Mouse (Mus musculus) embryonic facial prominence, embryonic 14.5 days (tissue): ENCODE results near the gene Cnot1. TPM values are rescaled to one million over a fixed set of nuclear protein-coding genes. Genes with fewer than 3 reads are reported as not detected.

ENCODE experiments used
- ATAC-seq: fragments of 200-750 bp; cut with Nextera tagmentation; 2 replicates; pipeline ENCODE4 v1.8.0; 2017; ENCODE audit warnings: low read depth, moderate number of reproducible peaks, moderate TSS enrichment
- DNase-seq: peaks from one replicate; pipeline ENCODE4 v3.0.0-alpha.2; 2015; ENCODE audit warnings: low spot score
- H3K27ac ChIP-seq: fragments of 300-500 bp; sonication (generic); replicated peaks from 2 replicates; pipeline ENCODE4 v1.5.1; 2014; ENCODE audit warnings: low read depth, mild to moderate bottlenecking, low read length, moderate library complexity
- H3K27me3 ChIP-seq: fragments of 300-500 bp; sonication (generic); replicated peaks from 2 replicates; pipeline ENCODE4 v1.6.1; 2014; ENCODE audit warnings: low read length; ENCODE audit not compliant: control insufficient read depth, insufficient read depth
- H3K36me3 ChIP-seq: fragments of 300-500 bp; sonication (generic); 2 replicates; pipeline ENCODE4 v1.6.1; 2014; ENCODE audit warnings: low read length, mixed read lengths; ENCODE audit not compliant: control insufficient read depth, insufficient read depth
- H3K4me1 ChIP-seq: fragments of 300-500 bp; sonication (generic); 2 replicates; pipeline ENCODE4 v1.6.1; 2014; ENCODE audit warnings: antibody characterized with exemption, low read length; ENCODE audit not compliant: control insufficient read depth, insufficient read depth
- H3K4me2 ChIP-seq: fragments of 300-500 bp; sonication (generic); 2 replicates; pipeline ENCODE4 v1.6.1; 2014; ENCODE audit warnings: low read depth, mild to moderate bottlenecking, low read length, moderate library complexity, mixed read lengths
- H3K4me3 ChIP-seq: fragments of 300-500 bp; sonication (generic); 2 replicates; pipeline ENCODE4 v1.5.1; 2014; ENCODE audit warnings: low read depth, mild to moderate bottlenecking, low read length
- H3K9ac ChIP-seq: fragments of 300-500 bp; sonication (generic); 2 replicates; pipeline ENCODE4 v1.6.1; 2014; ENCODE audit warnings: low read depth, mild to moderate bottlenecking, low read length, moderate library complexity, mixed read lengths
- H3K9me3 ChIP-seq: fragments of 300-500 bp; sonication (generic); 2 replicates; pipeline ENCODE4 v1.6.1; 2016; ENCODE audit warnings: low read length; ENCODE audit not compliant: control insufficient read depth
- WGBS: fragments of 180-500 bp; shearing (Covaris S2); extraction: QIAGEN DNeasy Blood & Tissue Kit; methylation state at CpG from one replicate; pipeline ENCODE4 v1.1.7; 2014; 5-methylcytosine and 5-hydroxymethylcytosine counted together
- polyA plus RNA-seq: library from polyadenylated mRNA; unstranded; fragments of >200 nt; fragmentation: Nextera tagmentation; extraction: Ambion mirVana; gene quantifications from 2 replicates; pipeline ENCODE4 v1.2.1, GENCODE M21; 2014

Cnot1 gene
- polyA plus RNA-seq, 1 experiment from 2014 or later: 75.4 TPM

DNA sequence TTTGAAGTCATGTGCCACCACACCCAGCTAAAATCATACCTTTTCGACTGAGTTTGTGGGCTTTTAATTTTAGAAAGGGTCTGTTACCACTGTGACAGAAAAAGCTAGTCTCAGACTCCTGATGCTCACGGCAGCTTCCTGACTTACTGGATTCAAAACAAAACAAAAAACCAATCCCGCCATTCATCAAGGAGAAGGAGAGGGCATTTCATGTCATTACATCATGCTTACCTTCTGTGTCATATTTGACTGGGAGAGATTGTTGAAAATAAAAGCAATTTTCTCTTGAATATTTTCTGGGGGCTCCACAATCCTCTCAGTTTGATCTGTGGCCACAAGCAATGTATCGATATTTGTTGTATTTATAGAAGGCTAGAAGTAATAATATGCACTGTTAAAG is 59.2 kb downstream of the Cnot1 start:
- no peak overlapping the region for H3K4me3 ChIP-seq
- no peak for DNase-seq
- 91% methylated on average over 4 of the region's 4 CpGs for WGBS
- no peaks in the 10 kb centered on the region for H3K27me3 ChIP-seq
- no peaks in the 10 kb centered on the region for H3K9me3 ChIP-seq
- H3K27ac ChIP-seq: no peak overlapping the region
- no peak for ATAC-seq
- no peaks in the 10 kb centered on the region for H3K4me1 ChIP-seq
- H3K4me2 ChIP-seq: no peak overlapping the region
- no peak overlapping the region for H3K9ac ChIP-seq
- peaks cover 94% of the 10 kb centered on the region for H3K36me3 ChIP-seq

DNA sequence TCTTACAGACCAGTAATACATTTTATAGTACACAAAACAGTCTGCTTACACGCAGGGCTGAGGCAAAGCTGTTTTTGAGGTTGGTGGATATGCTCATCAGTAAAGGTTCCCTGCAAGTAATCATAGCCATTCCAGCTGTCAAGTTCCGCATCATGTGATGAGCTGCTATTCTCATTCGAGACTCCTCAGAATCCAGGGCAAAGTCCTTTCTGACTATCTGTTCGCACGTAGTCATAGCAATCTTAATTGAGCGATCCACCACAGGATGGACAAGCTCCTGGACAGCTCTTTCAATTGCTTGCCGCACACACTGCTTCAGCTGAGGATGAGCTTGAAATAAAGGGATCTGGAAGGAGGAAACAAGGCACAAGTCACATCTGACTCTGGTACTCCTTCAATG is 65.5 kb downstream of the Cnot1 start:
- Histone ChIP-seq H3K36me3 (peaks cover 97% of the 10 kb centered on the region), H3K9me3 (no peaks in the 10 kb centered on the region), H3K27me3 (no peaks in the 10 kb centered on the region), H3K4me2 (no peak overlapping the region), H3K9ac (no peak overlapping the region), H3K4me3 (no peak overlapping the region), H3K27ac (no peak overlapping the region), H3K4me1 (no peaks in the 10 kb centered on the region)
- ATAC-seq (no peak), DNase-seq (no peak)
- WGBS: 90% methylated on average over 7 of the region's 7 CpGs

DNA sequence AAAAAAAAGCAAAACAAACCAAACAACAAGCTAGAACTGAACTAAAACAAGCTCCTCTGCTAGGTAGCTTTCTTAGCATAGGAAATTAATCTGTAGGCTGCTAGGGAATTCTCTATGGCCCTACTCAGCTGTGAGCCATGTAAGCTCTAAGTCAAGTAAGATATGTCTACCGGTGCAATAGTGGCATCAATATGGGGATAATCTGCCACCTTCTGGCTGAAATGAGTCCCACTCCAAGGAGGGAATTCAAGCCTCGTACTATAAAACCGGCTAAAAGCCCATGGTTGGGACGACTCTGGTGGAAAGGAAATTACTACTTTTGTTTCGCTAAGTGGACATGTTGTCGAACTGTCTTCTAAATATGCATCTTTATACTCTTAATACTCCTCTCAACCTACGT is 68.7 kb downstream of the Cnot1 start:
- Histone ChIP-seq H3K27me3 (no peaks in the 10 kb centered on the region), H3K9ac (no peak overlapping the region), H3K4me1 (no peaks in the 10 kb centered on the region), H3K36me3 (peaks cover 94% of the 10 kb centered on the region), H3K27ac (no peak overlapping the region), H3K9me3 (no peaks in the 10 kb centered on the region), H3K4me3 (no peak overlapping the region), H3K4me2 (no peak overlapping the region)
- ATAC-seq (no peak), DNase-seq (peak; percentile 16)
- WGBS: 80% methylated on average over 7 of the region's 7 CpGs

DNA sequence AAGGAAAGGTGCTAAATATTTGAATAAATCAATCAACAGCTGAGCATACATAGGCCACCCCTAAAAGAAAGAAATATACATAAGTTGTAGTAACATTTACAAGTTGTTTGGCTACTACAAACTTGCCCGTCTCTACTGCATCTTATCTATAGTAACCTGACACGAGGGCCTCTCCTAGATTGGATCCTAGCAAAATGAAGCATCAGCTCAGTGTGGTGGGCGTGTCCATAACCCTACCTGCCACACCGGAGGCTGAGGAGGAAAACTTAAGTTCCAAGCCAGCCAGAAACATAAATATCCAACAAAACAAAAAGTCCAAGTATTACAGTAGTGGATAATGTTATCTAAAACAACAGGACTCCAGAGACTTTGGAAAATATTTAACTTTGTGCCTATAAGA is 79.6 kb downstream of the Cnot1 start:
- ATAC-seq: no peak
- H3K27me3 ChIP-seq: no peaks in the 10 kb centered on the region
- DNase-seq: no peak
- no peak overlapping the region for H3K9ac ChIP-seq
- no peaks in the 10 kb centered on the region for H3K4me1 ChIP-seq
- H3K27ac ChIP-seq: no peak overlapping the region
- no peaks in the 10 kb centered on the region for H3K9me3 ChIP-seq
- 90% methylated on average over 4 of the region's 4 CpGs for WGBS
- H3K4me3 ChIP-seq: no peak overlapping the region
- peaks cover 94% of the 10 kb centered on the region for H3K36me3 ChIP-seq
- no peak overlapping the region for H3K4me2 ChIP-seq

DNA sequence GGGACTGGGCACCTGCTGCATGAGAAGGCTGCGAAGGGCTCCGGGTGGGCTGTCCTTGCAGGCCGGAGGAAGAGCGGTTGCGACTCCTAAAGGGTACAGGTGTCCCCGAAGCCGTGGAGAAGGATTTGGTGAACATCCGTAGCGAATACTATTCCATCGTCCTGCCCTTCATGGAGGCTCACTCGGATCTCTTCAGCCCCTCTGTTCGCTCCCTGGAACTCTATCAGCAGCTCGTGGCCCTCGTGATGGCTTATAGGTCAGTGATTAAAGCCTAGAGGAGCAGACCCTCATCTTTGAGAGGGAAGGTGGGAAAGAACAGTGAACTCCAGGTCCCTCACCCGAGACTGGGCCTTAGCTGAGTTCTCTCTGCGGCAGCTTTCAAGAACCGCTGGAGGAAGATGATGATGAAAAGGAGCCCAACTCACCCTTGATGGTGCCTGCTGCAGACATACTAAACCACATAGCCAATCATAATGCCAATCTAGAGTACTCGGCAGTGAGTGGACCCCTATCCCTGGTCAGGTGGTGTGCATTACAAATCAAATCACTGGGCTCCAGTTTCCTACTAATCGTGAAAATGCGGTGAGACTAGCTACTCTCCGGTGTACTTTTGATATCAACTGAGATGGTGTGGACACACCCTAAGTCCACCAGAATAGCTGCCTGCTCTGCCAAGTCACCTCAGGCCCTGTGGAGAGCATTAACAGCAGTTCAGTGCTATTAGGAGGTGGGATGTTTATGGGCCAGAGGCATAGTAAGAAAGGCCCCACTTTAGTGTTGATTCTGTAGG is 90.5 kb downstream of the Cnot1 start:
- peaks cover 11% of the 10 kb centered on the region for H3K4me1 ChIP-seq
- H3K36me3 ChIP-seq: peaks cover 39% of the 10 kb centered on the region
- no peak overlapping the region for H3K27ac ChIP-seq
- peak overlapping the region; percentile 72 for H3K4me2 ChIP-seq
- peak overlapping the region; percentile 86 for H3K4me3 ChIP-seq
- 0 out of 2 replicates have a peak, but pooled peaks have one; percentile 0 for ATAC-seq
- no peaks in the 10 kb centered on the region for H3K9me3 ChIP-seq
- H3K9ac ChIP-seq: peak overlapping the region; percentile 80
- DNase-seq: no peak
- no peaks in the 10 kb centered on the region for H3K27me3 ChIP-seq
- WGBS: 15% methylated on average over 21 of the region's 21 CpGs

DNA sequence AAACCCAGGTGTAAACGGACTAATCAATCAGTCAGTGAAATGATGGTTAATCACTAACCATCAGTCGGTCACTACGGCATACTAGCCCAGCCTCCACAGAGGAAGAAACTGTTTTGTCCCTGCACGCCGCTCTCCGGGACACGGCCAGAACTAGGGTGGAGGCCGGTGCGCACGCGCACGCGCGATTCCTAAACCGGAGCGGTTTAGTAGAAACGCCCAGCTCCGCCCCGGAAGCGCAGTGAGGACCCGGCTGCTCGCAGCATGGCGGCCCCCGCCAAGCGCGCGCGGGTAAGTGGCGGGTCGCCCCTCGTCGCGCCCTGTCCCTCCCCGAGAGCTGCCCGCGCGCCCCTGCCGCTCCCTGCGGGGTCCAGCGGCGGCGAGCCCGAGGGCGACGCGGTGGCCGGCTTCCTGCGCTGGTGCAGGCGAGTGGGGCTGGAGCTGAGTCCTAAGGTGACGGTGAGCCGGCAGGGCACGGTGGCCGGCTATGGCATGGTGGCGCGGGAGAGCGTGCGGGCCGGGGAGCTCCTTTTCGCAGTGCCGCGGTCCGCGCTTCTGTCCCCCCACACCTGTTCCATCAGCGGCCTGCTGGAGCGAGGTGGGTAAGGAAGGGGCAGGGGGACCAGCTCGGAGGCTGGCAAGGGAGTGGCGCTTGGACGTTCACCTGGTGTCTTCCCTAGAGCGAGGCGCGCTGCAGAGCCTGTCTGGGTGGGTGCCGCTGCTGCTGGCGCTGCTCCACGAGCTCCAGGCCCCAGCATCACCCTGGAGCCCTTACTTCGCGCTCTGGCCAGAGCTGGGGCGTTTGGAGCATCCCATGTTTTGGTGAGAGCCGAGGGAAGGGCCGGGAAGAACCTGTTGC is 91.4 kb downstream of the Cnot1 start, which contains the start of gene Setd6:
TSS of gene Setd6 (plus strand) at position 206 of the 856 bp plus-strand sequence.
- DNase-seq (peak; percentile 95), ATAC-seq (peak; percentile 93)
- Histone ChIP-seq H3K4me2 (peak within 1 kb of the TSS; percentile 72), H3K27me3 (no peaks in the 10 kb centered on the region), H3K9ac (peak within 1 kb of the TSS; percentile 80), H3K4me1 (peaks cover 11% of the 10 kb centered on the region), H3K27ac (no peak within 1 kb of the TSS; the same call in 1 of the 2 replicates), H3K9me3 (no peaks in the 10 kb centered on the region), H3K4me3 (peak within 1 kb of the TSS; percentile 86), H3K36me3 (peaks cover 31% of the 10 kb centered on the region)
- WGBS: under 1% methylated on average over 34 of the region's 79 CpGs

DNA sequence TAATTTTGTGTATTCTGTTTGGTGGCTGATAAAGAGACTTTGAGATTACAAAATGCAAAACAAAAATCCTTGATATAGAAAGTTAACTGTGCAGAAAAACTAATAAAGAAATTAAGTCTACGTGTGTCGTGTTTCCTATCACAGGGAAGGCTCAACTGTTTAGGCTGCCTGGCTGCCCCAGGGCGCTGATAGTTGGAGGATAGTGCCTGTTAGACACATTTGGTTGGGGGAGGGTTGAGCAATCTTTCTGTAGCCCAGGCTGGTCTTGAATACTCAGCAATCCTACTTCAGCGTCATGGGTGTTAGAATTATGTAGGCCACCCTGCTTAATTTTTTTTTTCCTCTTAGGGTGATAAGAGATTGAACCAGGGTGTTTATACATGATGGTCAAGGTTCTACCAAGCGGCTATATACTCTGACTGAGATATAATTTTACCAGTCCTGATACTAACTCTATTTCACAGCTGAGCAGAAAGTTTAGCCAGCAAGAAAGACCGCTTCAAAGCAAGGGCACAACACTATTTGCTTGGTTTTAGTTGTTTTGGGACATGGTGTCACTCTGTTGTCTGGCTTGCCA is 92.3 kb downstream of the Cnot1 start:
- peak overlapping the region; percentile 72 for H3K4me2 ChIP-seq
- no peaks in the 10 kb centered on the region for H3K27me3 ChIP-seq
- peak overlapping the region; percentile 80 for H3K9ac ChIP-seq
- 81% methylated on average over 6 of the region's 6 CpGs for WGBS
- DNase-seq (no peak), ATAC-seq (no peak)
- no peaks in the 10 kb centered on the region for H3K9me3 ChIP-seq
- H3K36me3 ChIP-seq: peaks cover 23% of the 10 kb centered on the region
- H3K4me3 ChIP-seq: peak overlapping the region; percentile 86
- no peak overlapping the region; the same call in 1 of the 2 replicates for H3K27ac ChIP-seq
- H3K4me1 ChIP-seq: peaks cover 11% of the 10 kb centered on the region

DNA sequence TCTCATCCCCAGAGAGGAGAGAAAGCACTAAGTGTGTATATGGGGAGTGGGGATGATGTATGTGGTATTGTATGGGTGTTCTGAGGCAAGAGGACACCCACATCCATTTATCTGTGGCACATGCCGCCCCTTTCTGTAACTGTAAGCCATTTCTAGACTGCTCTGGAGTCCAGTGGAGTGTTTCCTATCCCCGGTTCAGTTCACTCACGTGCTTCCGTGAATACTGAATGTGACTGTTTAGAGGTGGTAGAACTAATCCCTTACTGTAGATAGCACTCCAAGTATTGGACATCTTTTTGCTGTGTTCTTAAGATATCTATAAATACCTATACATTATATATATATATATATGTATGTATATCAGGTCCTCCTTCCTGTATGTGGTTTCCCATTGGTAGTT is 92.9 kb downstream of the Cnot1 start:
- Histone ChIP-seq H3K4me2 (no peak overlapping the region), H3K9ac (no peak overlapping the region), H3K27ac (no peak overlapping the region), H3K4me1 (peaks cover 11% of the 10 kb centered on the region), H3K27me3 (no peaks in the 10 kb centered on the region), H3K9me3 (no peaks in the 10 kb centered on the region), H3K4me3 (no peak overlapping the region), H3K36me3 (peaks cover 18% of the 10 kb centered on the region)
- DNase-seq: no peak
- WGBS: 97% methylated on average over 4 of the region's 4 CpGs
- ATAC-seq: no peak
